Mouse (Mus musculus) spleen, adult 18-20 months (tissue): ENCODE results near the gene Map7d3.

Experiments
- DNase-seq, 2 experiments: peaks; one replicate each; pipeline ENCODE4 v3.0.0; 2022; ENCODE audit warnings: mixed read lengths in 2 of 2

Gene Map7d3

GRCm38 (mm10) chrX:56821765-56822603 is at the start of gene Map7d3:
Gene Map7d3, minus strand, starts transcription at chrX:56822326.
- DNase-seq = peak in 1 of 2 experiments; percentile 5

GRCm38 (mm10) chrX:56869863-56870262 is 47.7 kb upstream of the Map7d3 start, which contains the start of gene Adgrg4:
Gene Adgrg4, plus strand, starts transcription at chrX:56870163.
- no peak for DNase-seq

DNA sequence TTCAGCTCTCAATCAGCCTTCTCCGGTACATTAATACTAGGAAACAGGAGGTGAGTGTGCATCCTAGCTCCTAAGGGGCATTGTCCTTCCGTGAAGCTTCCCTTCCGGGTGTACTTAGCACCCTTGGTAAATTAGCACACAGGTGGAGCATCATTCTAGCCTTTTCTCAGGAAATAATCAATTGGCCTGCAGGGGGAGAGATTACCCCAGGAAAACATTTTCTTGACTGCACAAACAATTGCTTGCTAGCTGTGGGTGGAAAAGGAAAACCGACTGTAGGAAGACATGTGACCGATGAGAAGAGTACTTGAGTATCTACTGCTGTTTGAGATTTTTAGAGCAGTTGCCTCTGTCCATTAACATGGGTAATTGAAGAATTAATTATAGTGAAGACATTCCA is 19.1 kb upstream of the Map7d3 start:
- no peak for DNase-seq

- DNase-seq = peak in 1 of 2 experiments; percentile 5
Measured at GRCm38 (mm10) chrX:56839369-56839768, 17.2 kb upstream of the Map7d3 start.

GRCm38 (mm10) chrX:56835842-56836241 is 13.7 kb upstream of the Map7d3 start:
- no peak for DNase-seq

GRCm38 (mm10) chrX:56827492-56827891 is 5.4 kb upstream of the Map7d3 start:
- no peak for DNase-seq

DNA sequence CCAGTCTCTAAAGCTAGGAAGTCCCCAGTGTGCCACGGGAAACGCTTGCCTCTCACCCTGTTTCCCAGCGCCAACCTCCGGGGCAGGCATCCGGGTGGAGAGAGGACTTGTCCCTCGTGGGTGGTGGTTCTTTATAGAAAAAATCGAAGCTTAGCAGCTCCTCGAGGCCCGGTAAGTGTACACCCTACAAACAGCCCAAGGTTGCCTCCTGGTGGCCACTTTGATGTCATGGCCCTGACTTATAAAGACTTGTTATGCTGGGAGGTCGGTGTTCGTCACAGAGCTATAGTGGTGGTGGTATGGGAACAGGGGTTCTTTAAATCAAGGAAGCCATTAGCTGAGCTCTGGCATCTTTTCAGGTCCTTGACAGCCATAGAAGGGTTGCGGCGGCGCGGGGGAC is 30.9 kb downstream of the Map7d3 start:
- peak in 1 of 2 experiments; percentile 9 for DNase-seq

GRCm38 (mm10) chrX:56790591-56790990 is 31.5 kb downstream of the Map7d3 start:
- DNase-seq = no peak

- no peak for DNase-seq
Measured at GRCm38 (mm10) chrX:56787486-56787885, 34.6 kb downstream of the Map7d3 start.

DNA sequence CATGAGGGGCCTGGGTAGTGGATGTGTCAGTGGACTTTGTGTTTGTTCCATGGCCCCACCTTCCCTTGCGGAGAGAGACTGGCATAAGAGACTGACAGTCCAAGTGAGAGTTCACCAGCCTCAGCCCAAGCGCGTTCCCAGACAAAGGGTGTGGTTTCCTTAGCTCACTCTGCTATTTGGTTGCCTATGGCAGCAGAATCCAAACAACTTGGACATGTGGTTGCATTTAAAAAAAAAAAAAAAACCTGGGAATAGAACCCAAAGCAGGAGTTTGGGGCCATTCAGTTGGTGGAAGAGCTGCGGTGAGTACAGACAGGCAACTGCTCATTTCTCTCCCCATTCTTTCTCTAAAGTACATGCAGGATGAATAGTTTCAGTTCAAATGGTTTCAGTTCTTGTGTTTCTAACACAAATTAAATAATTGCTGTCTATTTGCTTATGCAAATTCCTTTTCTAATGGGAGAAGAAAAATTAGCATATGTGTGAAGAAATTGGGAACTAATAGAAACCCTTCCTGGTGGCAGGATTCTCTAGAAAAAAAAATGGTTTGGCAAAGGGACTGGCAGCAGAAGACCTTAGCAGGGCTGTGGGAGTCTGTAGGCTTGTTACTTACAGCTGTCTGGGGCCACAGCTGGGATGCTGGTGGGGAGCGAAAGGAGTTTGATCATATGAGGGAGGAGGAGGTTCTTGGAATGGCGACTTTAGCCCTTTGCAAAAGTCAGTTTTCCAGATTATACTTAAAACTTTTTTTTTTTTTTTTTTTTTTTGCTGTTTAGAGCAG is 35.7 kb downstream of the Map7d3 start:
- no peak for DNase-seq

- DNase-seq = no peak
Measured at GRCm38 (mm10) chrX:56773329-56773728, 48.8 kb downstream of the Map7d3 start.

DNA sequence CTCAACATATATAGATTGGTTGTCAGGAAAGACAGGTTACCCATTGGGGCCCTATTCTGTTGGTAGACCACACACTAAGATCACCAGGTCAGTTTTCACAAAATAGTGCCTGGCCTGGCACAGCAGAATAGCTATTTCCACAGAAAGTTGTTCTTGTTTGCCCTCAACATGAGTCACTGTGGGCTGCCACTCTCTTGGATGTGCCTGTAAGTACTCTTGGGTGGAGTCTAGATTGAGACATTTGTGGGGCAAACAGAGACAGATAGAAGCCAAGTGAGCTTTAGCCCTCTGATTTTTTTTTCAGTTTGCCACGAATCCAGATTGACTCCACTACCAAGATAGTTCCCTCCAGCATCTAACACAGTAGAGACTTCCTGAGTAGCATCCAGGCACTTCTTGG is 50.4 kb downstream of the Map7d3 start:
- no peak for DNase-seq

GRCm38 (mm10) chrX:56769838-56770237 is 52.3 kb downstream of the Map7d3 start:
- DNase-seq = no peak

GRCm38 (mm10) chrX:56760257-56760760 is 61.8 kb downstream of the Map7d3 start:
- DNase-seq = no peak

DNA sequence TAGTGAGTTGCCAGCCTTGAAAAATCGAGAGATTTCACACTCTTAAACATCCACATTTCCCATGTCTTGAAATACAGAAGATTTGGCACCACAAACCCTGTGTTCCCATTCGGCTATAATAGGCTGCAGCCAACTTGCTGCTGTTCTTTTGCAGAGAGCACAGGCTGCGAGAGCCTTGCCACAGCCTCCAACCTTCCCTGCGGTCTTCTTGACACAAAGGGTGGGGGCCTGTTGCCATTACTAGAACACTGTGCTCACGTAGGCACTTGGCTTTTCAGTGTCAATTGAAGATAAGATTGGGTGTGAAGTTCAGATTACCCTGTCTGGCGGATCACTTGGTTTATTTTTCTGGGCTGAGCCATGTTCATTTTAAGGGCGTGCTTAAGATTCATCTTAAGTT is 65.8 kb downstream of the Map7d3 start:
- DNase-seq = no peak

DNA sequence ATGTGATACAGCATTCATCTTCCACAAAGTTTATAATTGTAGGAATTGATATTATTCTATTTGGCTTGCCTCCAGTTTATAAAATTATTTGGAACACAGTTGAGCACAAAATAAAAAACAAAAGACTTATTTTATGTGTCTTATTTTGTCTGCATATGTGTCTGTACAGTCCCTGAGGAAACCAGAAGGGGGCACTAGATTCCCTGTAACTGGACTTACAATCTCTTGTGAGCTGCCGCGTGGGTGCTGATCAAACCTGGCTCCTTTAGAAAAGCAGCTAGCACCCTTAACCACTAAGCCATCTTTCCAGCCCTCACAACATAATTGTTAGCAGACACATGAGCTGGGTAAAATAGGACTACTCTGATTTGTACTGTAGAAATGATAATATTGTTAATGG is 66.5 kb downstream of the Map7d3 start:
- no peak for DNase-seq

GRCm38 (mm10) chrX:56753317-56754289 is 68.5 kb downstream of the Map7d3 start:
- no peak for DNase-seq

DNA sequence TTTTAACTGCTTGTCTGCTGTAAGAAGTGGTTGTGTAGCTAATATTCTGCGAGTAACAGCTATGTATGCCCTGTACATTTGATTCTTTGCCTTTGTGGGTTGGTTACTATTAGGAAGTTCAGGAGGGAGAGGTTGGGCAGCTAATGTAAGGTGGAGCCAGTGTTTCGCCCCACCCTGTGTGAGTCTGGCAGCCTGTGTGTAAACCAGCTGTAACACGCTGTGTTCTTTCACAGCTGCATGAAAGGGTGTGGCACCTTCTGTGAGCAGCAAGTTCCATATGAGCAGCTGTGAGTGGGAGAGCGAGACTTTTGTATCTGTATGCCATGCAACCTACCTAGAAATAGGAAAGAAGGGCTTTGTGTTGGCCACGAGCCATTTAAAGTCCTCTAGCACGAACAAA is 70.0 kb downstream of the Map7d3 start:
- no peak for DNase-seq

DNA sequence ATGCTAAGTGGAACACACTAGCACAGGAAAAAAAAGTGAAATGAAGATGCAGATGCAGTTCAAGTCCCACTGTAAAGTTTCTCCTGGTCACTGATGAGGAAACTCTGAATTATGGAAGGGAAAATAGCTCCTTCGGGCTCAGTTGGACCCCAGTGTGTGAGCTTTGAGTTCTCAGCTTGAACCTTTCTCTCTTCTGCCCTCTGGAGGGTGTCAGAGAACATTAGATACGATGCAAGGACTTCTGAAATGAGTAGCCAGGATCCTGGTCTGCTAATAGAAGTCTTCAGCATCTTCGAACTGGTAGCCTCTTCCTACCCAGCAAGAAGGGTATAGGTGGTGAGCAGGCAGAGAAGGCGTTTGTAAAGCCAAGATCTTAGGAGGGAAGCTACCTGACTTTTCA is 70.6 kb downstream of the Map7d3 start:
- DNase-seq = no peak
